Mouse (Mus musculus) cortical plate, adult 2 months (tissue): ENCODE data around the gene Ppia.

Source experiments
- CTCF ChIP-seq: fragments of 200-500 bp; IDR thresholded peaks from 2 replicates; pipeline ENCODE4 v1.5.1; 2011; ENCODE audit warnings: mild to moderate bottlenecking, control low read depth, low read length; ENCODE audit not compliant: insufficient read depth; ENCODE audit errors: extremely low read depth
- POLR2A ChIP-seq: fragments of 200-500 bp; IDR thresholded peaks from 2 replicates; pipeline ENCODE4 v1.6.1; 2011; ENCODE audit warnings: mild to moderate bottlenecking, low read length, control low read depth; ENCODE audit not compliant: insufficient read depth; ENCODE audit errors: extremely low read depth

DNA sequence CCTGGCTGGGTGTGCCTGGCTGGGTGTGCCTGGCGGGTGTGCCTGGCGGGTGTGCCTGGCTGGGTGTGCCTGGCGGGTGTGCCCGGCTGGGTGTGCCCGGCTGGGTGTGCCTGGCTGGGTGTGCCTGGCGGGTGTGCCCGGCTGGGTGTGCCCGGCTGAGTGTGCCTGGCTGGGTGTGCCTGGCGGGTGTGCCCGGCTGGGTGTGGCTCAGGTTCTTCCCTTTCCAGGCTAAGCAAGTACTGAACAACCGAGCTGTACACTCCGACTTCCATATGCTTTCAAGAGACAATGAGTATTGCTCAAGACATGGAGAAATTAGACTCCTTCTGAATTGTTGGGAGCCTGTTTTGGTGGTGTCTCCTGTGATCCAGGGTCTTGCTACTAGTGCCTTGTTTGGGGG is 2.0 kb upstream of the Ppia start:
- TF ChIP-seq CTCF (no peak), POLR2A (no peak)
